Mouse (Mus musculus) stomach, embryonic 15.5 days (tissue): ENCODE results near the gene Cd2ap. TPM values are rescaled to one million over a fixed set of nuclear protein-coding genes. Genes with fewer than 3 reads are reported as not detected.

Experiments used
- ATAC-seq: fragments of 200-750 bp; cut with Nextera tagmentation; 2 replicates; pipeline ENCODE4 v1.8.0; 2017; ENCODE audit warnings: low read depth, moderate number of reproducible peaks, moderate TSS enrichment; ENCODE audit not compliant: insufficient read depth, low FRiP score
- H3K27ac ChIP-seq: fragments of 300-500 bp; sonication (generic); 2 replicates; pipeline ENCODE4 v1.5.1; 2015; ENCODE audit warnings: mild to moderate bottlenecking, inconsistent platforms
- H3K27me3 ChIP-seq: fragments of 300-500 bp; sonication (generic); replicated peaks from 2 replicates; pipeline ENCODE4 v1.6.1; 2015; ENCODE audit warnings: inconsistent platforms
- H3K36me3 ChIP-seq: fragments of 300-500 bp; sonication (generic); 2 replicates; pipeline ENCODE4 v1.6.1; 2015; ENCODE audit warnings: inconsistent platforms
- H3K4me1 ChIP-seq: fragments of 300-500 bp; sonication (generic); 2 replicates; pipeline ENCODE4 v1.6.1; 2015; ENCODE audit warnings: inconsistent platforms
- H3K4me2 ChIP-seq: fragments of 300-500 bp; sonication (generic); 2 replicates; pipeline ENCODE4 v1.6.1; 2015; ENCODE audit warnings: mild to moderate bottlenecking, inconsistent platforms
- H3K4me3 ChIP-seq: fragments of 300-500 bp; sonication (generic); replicated peaks from 2 replicates; pipeline ENCODE4 v1.5.1; 2015; ENCODE audit warnings: inconsistent platforms
- H3K9ac ChIP-seq: fragments of 300-500 bp; sonication (generic); 2 replicates; pipeline ENCODE4 v1.6.1; 2015; ENCODE audit warnings: inconsistent platforms
- H3K9me3 ChIP-seq: fragments of 300-500 bp; sonication (generic); 2 replicates; pipeline ENCODE4 v1.6.1; 2016; ENCODE audit warnings: inconsistent platforms
- WGBS: fragments of 180-500 bp; shearing (Covaris S2); methylation state at CpG from one replicate; pipeline ENCODE4 v1.1.7; 2015; 5-methylcytosine and 5-hydroxymethylcytosine counted together
- polyA plus RNA-seq: library from polyadenylated mRNA; unstranded; fragments of >200 nt; fragmentation: Nextera tagmentation; extraction: Ambion mirVana; gene quantifications from 2 replicates; pipeline ENCODE4 v1.2.1, GENCODE M21; 2015

The Cd2ap gene
- polyA plus RNA-seq, 1 experiment from 2014 or later, result 37.4 TPM

- Histone ChIP-seq H3K36me3 (no peaks in the 10 kb centered on the region), H3K27me3 (no peaks in the 10 kb centered on the region), H3K4me2 (no peak overlapping the region), H3K9me3 (no peaks in the 10 kb centered on the region), H3K4me1 (no peaks in the 10 kb centered on the region), H3K4me3 (no peak overlapping the region), H3K27ac (no peak overlapping the region), H3K9ac (no peak overlapping the region)
- 78% methylated on average over 3 of the region's 3 CpGs for WGBS
- no peak for ATAC-seq
Measured at GRCm38 (mm10) chr17:42857506-42857905, 19.0 kb downstream of the Cd2ap start.

GRCm38 (mm10) chr17:42847108-42847507 lies 29.4 kb downstream of the Cd2ap start:
- Histone ChIP-seq H3K4me1 (no peaks in the 10 kb centered on the region), H3K36me3 (peaks cover 10% of the 10 kb centered on the region; the same call in 1 of the 2 replicates), H3K9ac (no peak overlapping the region), H3K9me3 (no peaks in the 10 kb centered on the region), H3K4me3 (no peak overlapping the region), H3K4me2 (no peak overlapping the region), H3K27me3 (no peaks in the 10 kb centered on the region), H3K27ac (no peak overlapping the region)
- 92% methylated on average over 2 of the region's 2 CpGs for WGBS
- no peak for ATAC-seq

GRCm38 (mm10) chr17:42837193-42837592 lies 39.3 kb downstream of the Cd2ap start:
- no peak for ATAC-seq
- Histone ChIP-seq H3K4me2 (no peak overlapping the region), H3K27me3 (no peaks in the 10 kb centered on the region), H3K9me3 (no peaks in the 10 kb centered on the region), H3K36me3 (0 out of 2 replicates have a peak, but pooled peaks cover 3% of the 10 kb centered on the region), H3K4me1 (no peaks in the 10 kb centered on the region), H3K27ac (no peak overlapping the region), H3K4me3 (no peak overlapping the region), H3K9ac (no peak overlapping the region)
- 86% methylated on average over 2 of the region's 2 CpGs for WGBS

GRCm38 (mm10) chr17:42822787-42823186 lies 53.7 kb downstream of the Cd2ap start:
- ATAC-seq, result no peak
- no peak overlapping the region for H3K4me2 ChIP-seq

GRCm38 (mm10) chr17:42815374-42815773 lies 61.1 kb downstream of the Cd2ap start:
- no peak for ATAC-seq
- H3K27me3 ChIP-seq, result no peaks in the 10 kb centered on the region
- no peaks in the 10 kb centered on the region for H3K4me1 ChIP-seq
- WGBS, result 88% methylated on average over 3 of the region's 3 CpGs
- H3K9ac ChIP-seq, result no peak overlapping the region
- no peak overlapping the region for H3K4me3 ChIP-seq
- no peaks in the 10 kb centered on the region for H3K9me3 ChIP-seq
- H3K36me3 ChIP-seq, result 0 out of 2 replicates have a peak, but pooled peaks cover 6% of the 10 kb centered on the region
- no peak overlapping the region for H3K4me2 ChIP-seq
- no peak overlapping the region for H3K27ac ChIP-seq

More at GRCm38 (mm10) chr17:42822787-42823186, 53.7 kb downstream of the Cd2ap start:
- Histone ChIP-seq H3K9ac (no peak overlapping the region), H3K9me3 (no peaks in the 10 kb centered on the region), H3K36me3 (peaks cover 17% of the 10 kb centered on the region; the same call in 1 of the 2 replicates), H3K27ac (no peak overlapping the region), H3K27me3 (no peaks in the 10 kb centered on the region), H3K4me3 (no peak overlapping the region), H3K4me1 (no peaks in the 10 kb centered on the region)
- 85% methylated on average over 8 of the region's 8 CpGs for WGBS

- WGBS, result 72% methylated on average over 2 of the region's 2 CpGs
- no peak overlapping the region for H3K27ac ChIP-seq
- H3K9me3 ChIP-seq, result no peaks in the 10 kb centered on the region
- H3K27me3 ChIP-seq, result no peaks in the 10 kb centered on the region
- H3K9ac ChIP-seq, result no peak overlapping the region
- no peak for ATAC-seq
- H3K4me3 ChIP-seq, result no peak overlapping the region
- H3K36me3 ChIP-seq, result no peaks in the 10 kb centered on the region; the same call in 1 of the 2 replicates
- H3K4me1 ChIP-seq, result no peaks in the 10 kb centered on the region
- no peak overlapping the region for H3K4me2 ChIP-seq
Measured at GRCm38 (mm10) chr17:42792412-42792975, 84.0 kb downstream of the Cd2ap start.

GRCm38 (mm10) chr17:42790787-42791186 lies 85.7 kb downstream of the Cd2ap start:
- WGBS, result 80% methylated on average over 1 of the region's 1 CpGs

GRCm38 (mm10) chr17:42789723-42790122 lies 86.7 kb downstream of the Cd2ap start:
- Histone ChIP-seq H3K4me2 (no peak overlapping the region), H3K36me3 (no peaks in the 10 kb centered on the region), H3K27me3 (no peaks in the 10 kb centered on the region), H3K9ac (no peak overlapping the region), H3K27ac (no peak overlapping the region), H3K9me3 (no peaks in the 10 kb centered on the region), H3K4me1 (no peaks in the 10 kb centered on the region), H3K4me3 (no peak overlapping the region)
- ATAC-seq, result no peak
- 61% methylated on average over 2 of the region's 2 CpGs for WGBS

More at GRCm38 (mm10) chr17:42790787-42791186, 85.7 kb downstream of the Cd2ap start:
- Histone ChIP-seq H3K4me3 (no peak overlapping the region), H3K9ac (no peak overlapping the region), H3K27ac (no peak overlapping the region), H3K9me3 (no peaks in the 10 kb centered on the region), H3K36me3 (no peaks in the 10 kb centered on the region), H3K27me3 (no peaks in the 10 kb centered on the region), H3K4me1 (no peaks in the 10 kb centered on the region), H3K4me2 (no peak overlapping the region)
- ATAC-seq, result no peak

GRCm38 (mm10) chr17:42788686-42789453 lies 87.6 kb downstream of the Cd2ap start:
- WGBS, result 77% methylated on average over 5 of the region's 5 CpGs
- Histone ChIP-seq H3K4me1 (no peaks in the 10 kb centered on the region), H3K9me3 (no peaks in the 10 kb centered on the region), H3K36me3 (no peaks in the 10 kb centered on the region), H3K9ac (no peak overlapping the region), H3K4me3 (no peak overlapping the region), H3K27ac (no peak overlapping the region), H3K27me3 (no peaks in the 10 kb centered on the region), H3K4me2 (no peak overlapping the region)
- ATAC-seq, result peak; percentile 35; the same call in 1 of the 2 replicates

GRCm38 (mm10) chr17:42782156-42782757 lies 94.2 kb downstream of the Cd2ap start:
- H3K36me3 ChIP-seq, result no peaks in the 10 kb centered on the region
- no peaks in the 10 kb centered on the region for H3K4me1 ChIP-seq
- H3K27ac ChIP-seq, result no peak overlapping the region
- H3K9me3 ChIP-seq, result no peaks in the 10 kb centered on the region
- WGBS, result 52% methylated on average over 7 of the region's 7 CpGs
- no peak overlapping the region for H3K4me3 ChIP-seq
- no peak overlapping the region for H3K4me2 ChIP-seq
- ATAC-seq, result peak; percentile 35; the same call in 1 of the 2 replicates
- no peaks in the 10 kb centered on the region for H3K27me3 ChIP-seq
- no peak overlapping the region for H3K9ac ChIP-seq

- 24% methylated on average over 2 of the region's 2 CpGs for WGBS
- Histone ChIP-seq H3K9me3 (no peaks in the 10 kb centered on the region), H3K27ac (no peak overlapping the region), H3K4me3 (no peak overlapping the region), H3K9ac (no peak overlapping the region), H3K27me3 (no peaks in the 10 kb centered on the region), H3K4me1 (no peaks in the 10 kb centered on the region), H3K4me2 (no peak overlapping the region), H3K36me3 (no peaks in the 10 kb centered on the region)
- no peak for ATAC-seq
Measured at GRCm38 (mm10) chr17:42753791-42754190, 122.7 kb downstream of the Cd2ap start.

- no peak overlapping the region for H3K9ac ChIP-seq
- no peaks in the 10 kb centered on the region for H3K4me1 ChIP-seq
- no peak overlapping the region for H3K4me2 ChIP-seq
- no peaks in the 10 kb centered on the region for H3K36me3 ChIP-seq
- H3K27me3 ChIP-seq, result no peaks in the 10 kb centered on the region
- WGBS, result 92% methylated on average over 2 of the region's 2 CpGs
- H3K27ac ChIP-seq, result no peak overlapping the region
- no peaks in the 10 kb centered on the region for H3K9me3 ChIP-seq
- no peak overlapping the region for H3K4me3 ChIP-seq
- ATAC-seq, result no peak
Measured at GRCm38 (mm10) chr17:42752173-42752572, 124.3 kb downstream of the Cd2ap start.
